Mouse (Mus musculus) liver, postnatal 0 days (tissue): ENCODE data around the gene Htr6. TPM values are rescaled to one million over a fixed set of nuclear protein-coding genes. Genes with fewer than 3 reads are reported as not detected.

Experiments
- ATAC-seq: fragments of 200-750 bp; cut with Nextera tagmentation; 2 replicates; pipeline ENCODE4 v1.8.0; 2017; ENCODE audit warnings: mild to moderate bottlenecking, moderate library complexity
- DNase-seq: peaks from one replicate; pipeline ENCODE4 v3.0.0-alpha.2; 2016
- H3K27ac ChIP-seq: fragments of 300-500 bp; sonication (generic); 2 replicates; pipeline ENCODE4 v1.5.1; 2014; ENCODE audit warnings: antibody characterized with exemption, moderate library complexity, mild to moderate bottlenecking, low read depth
- H3K27me3 ChIP-seq: fragments of 300-500 bp; sonication (generic); 2 replicates; pipeline ENCODE4 v1.6.1; 2014; ENCODE audit warnings: low read length, control low read depth, mixed read lengths; ENCODE audit not compliant: insufficient read depth
- H3K36me3 ChIP-seq: fragments of 300-500 bp; sonication (generic); replicated peaks from 2 replicates; pipeline ENCODE4 v1.6.1; 2014; ENCODE audit warnings: mild to moderate bottlenecking, control low read depth, low read length, moderate library complexity, mixed read lengths; ENCODE audit not compliant: insufficient read depth
- H3K4me1 ChIP-seq: fragments of 300-500 bp; sonication (generic); 2 replicates; pipeline ENCODE4 v1.6.1; 2014; ENCODE audit warnings: antibody characterized with exemption, mild to moderate bottlenecking, control low read depth; ENCODE audit not compliant: insufficient read depth
- H3K4me2 ChIP-seq: fragments of 300-500 bp; sonication (generic); 2 replicates; pipeline ENCODE4 v1.6.1; 2014; ENCODE audit warnings: low read depth, mild to moderate bottlenecking, low read length, moderate library complexity, mixed read lengths
- H3K4me3 ChIP-seq: fragments of 300-500 bp; sonication (generic); 2 replicates; pipeline ENCODE4 v1.5.1; 2014; ENCODE audit warnings: low read depth, low read length
- H3K9ac ChIP-seq: fragments of 300-500 bp; sonication (generic); replicated peaks from 2 replicates; pipeline ENCODE4 v1.6.1; 2014; ENCODE audit warnings: mild to moderate bottlenecking, moderate library complexity
- H3K9me3 ChIP-seq: fragments of 300-500 bp; sonication (generic); 2 replicates; pipeline ENCODE4 v1.6.1; 2016; ENCODE audit warnings: mild to moderate bottlenecking, control low read depth, low read length, mixed read lengths
- CTCF ChIP-seq: sonication (generic); IDR thresholded peaks from 2 replicates; pipeline ENCODE4 v1.5.1; 2016; ENCODE audit warnings: antibody characterized with exemption, low read depth
- EP300 ChIP-seq: IDR thresholded peaks from 2 replicates; pipeline ENCODE4 v1.6.1; 2016; ENCODE audit warnings: antibody characterized with exemption, low read depth, mild to moderate bottlenecking
- WGBS: fragments of 180-500 bp; shearing (Covaris S2); extraction: QIAGEN DNeasy Blood & Tissue Kit; methylation state at CpG from one replicate; pipeline ENCODE4 v1.1.7; 2014; ENCODE audit not compliant: insufficient replicate concordance; 5-methylcytosine and 5-hydroxymethylcytosine counted together
- polyA plus RNA-seq: library from polyadenylated mRNA; unstranded; fragments of >200 nt; fragmentation: Nextera tagmentation; extraction: Ambion mirVana; gene quantifications from 2 replicates; pipeline ENCODE4 v1.2.1, GENCODE M21; 2015

Gene Htr6
- polyA plus RNA-seq = not detected in 2 replicates

- no peak for TF ChIP-seq CTCF
- TF ChIP-seq EP300 = no peak
- Histone ChIP-seq H3K27ac (no peak within 1 kb of the TSS), H3K4me3 (peak within 1 kb of the TSS; percentile 32), H3K9ac (no peak within 1 kb of the TSS), H3K4me1 (peaks cover 5% of the 10 kb centered on the region; the same call in 1 of the 2 replicates), H3K9me3 (no peaks in the 10 kb centered on the region), H3K27me3 (peaks cover 41% of the 10 kb centered on the region), H3K36me3 (no peaks in the 10 kb centered on the region), H3K4me2 (peak within 1 kb of the TSS; percentile 65)
- ATAC-seq = no peak
- no peak for DNase-seq
- 1% methylated on average over 60 of the region's 77 CpGs for WGBS
Observed at GRCm38 (mm10) chr4:139075041-139075711, at the start of gene Htr6. Gene Htr6 (minus strand): TSS chr4:139075570.

GRCm38 (mm10) chr4:139124940-139125339 is 49.6 kb upstream of the Htr6 start:
- 60% methylated on average over 6 of the region's 6 CpGs for WGBS
- Histone ChIP-seq H3K27me3 (no peaks in the 10 kb centered on the region), H3K27ac (no peak overlapping the region), H3K4me2 (no peak overlapping the region), H3K9ac (no peak overlapping the region), H3K4me3 (no peak overlapping the region), H3K9me3 (no peaks in the 10 kb centered on the region), H3K36me3 (no peaks in the 10 kb centered on the region), H3K4me1 (peaks cover 27% of the 10 kb centered on the region)
- DNase-seq = no peak
- TF ChIP-seq EP300 (no peak), CTCF (no peak)
- no peak for ATAC-seq

- ATAC-seq (0 out of 2 replicates have a peak, but pooled peaks have one; percentile 13), DNase-seq (no peak)
- Histone ChIP-seq H3K4me2 (no peak overlapping the region), H3K27ac (no peak overlapping the region), H3K27me3 (no peaks in the 10 kb centered on the region), H3K9me3 (no peaks in the 10 kb centered on the region), H3K36me3 (no peaks in the 10 kb centered on the region), H3K4me1 (peaks cover 32% of the 10 kb centered on the region), H3K9ac (no peak overlapping the region), H3K4me3 (no peak overlapping the region)
- WGBS = 60% methylated on average over 4 of the region's 4 CpGs
- TF ChIP-seq CTCF = no peak
- no peak for TF ChIP-seq EP300
Observed at GRCm38 (mm10) chr4:139122557-139122956, 47.2 kb upstream of the Htr6 start.

GRCm38 (mm10) chr4:139120998-139121397 is 45.6 kb upstream of the Htr6 start:
- TF ChIP-seq EP300 (no peak), CTCF (no peak)
- no peaks in the 10 kb centered on the region for H3K9me3 ChIP-seq
- H3K4me1 ChIP-seq = peaks cover 46% of the 10 kb centered on the region
- no peak for ATAC-seq
- no peak overlapping the region for H3K9ac ChIP-seq
- 36% methylated on average over 7 of the region's 7 CpGs for WGBS
- no peaks in the 10 kb centered on the region for H3K27me3 ChIP-seq
- H3K36me3 ChIP-seq = no peaks in the 10 kb centered on the region
- no peak for DNase-seq
- no peak overlapping the region for H3K4me2 ChIP-seq
- no peak overlapping the region for H3K27ac ChIP-seq
- no peak overlapping the region for H3K4me3 ChIP-seq

GRCm38 (mm10) chr4:139120281-139120814 is 45.0 kb upstream of the Htr6 start:
- ATAC-seq (no peak), DNase-seq (no peak)
- peaks cover 47% of the 10 kb centered on the region for H3K4me1 ChIP-seq
- H3K4me2 ChIP-seq = no peak overlapping the region
- H3K9ac ChIP-seq = no peak overlapping the region
- WGBS = 59% methylated on average over 4 of the region's 4 CpGs
- no peaks in the 10 kb centered on the region for H3K27me3 ChIP-seq
- no peaks in the 10 kb centered on the region for H3K36me3 ChIP-seq
- no peaks in the 10 kb centered on the region for H3K9me3 ChIP-seq
- TF ChIP-seq EP300 (no peak), CTCF (no peak)
- H3K4me3 ChIP-seq = no peak overlapping the region
- H3K27ac ChIP-seq = no peak overlapping the region

DNA sequence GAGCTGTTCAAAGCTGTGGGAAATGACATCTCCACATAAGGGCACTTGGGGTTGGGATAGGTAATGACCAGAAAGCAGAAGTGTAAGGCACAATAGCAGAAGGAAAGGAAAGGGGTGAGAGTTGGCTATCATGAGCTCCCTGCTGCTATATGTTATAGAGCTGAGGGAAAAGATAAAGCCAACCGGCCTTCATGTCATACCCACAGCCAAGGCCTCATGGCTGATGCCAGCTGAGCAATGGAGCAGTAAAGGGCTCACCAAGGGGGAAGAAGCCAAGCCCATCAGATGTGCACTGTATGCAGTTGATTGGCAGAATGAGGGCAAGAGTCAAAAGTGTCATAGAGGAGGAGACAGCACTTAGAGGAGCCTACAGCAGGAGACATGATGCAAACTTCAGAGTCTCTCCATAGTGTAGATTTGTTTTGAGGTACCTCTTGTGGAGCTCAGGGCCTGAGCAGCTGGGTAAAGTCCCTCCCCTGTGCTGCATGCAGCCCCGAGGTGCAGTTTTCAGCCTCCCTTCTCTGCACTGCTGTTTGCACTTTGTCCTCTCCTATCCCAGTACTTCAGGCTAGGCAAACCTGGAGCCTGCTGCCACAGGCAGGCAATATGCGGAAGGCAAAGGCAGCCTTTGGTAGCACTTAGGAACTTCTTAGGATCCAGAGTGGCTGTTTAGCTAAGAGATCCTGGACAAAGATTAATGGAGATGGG is 41.1 kb upstream of the Htr6 start:
- ATAC-seq (peak; percentile 86), DNase-seq (no peak)
- no peaks in the 10 kb centered on the region for H3K27me3 ChIP-seq
- no peak overlapping the region for H3K27ac ChIP-seq
- H3K4me3 ChIP-seq = no peak overlapping the region
- no peak overlapping the region for H3K9ac ChIP-seq
- TF ChIP-seq CTCF (no peak), EP300 (peak; percentile 40; the same call in 1 of the 2 replicates)
- H3K4me1 ChIP-seq = peaks cover 46% of the 10 kb centered on the region
- H3K36me3 ChIP-seq = no peaks in the 10 kb centered on the region
- 41% methylated on average over 3 of the region's 3 CpGs for WGBS
- H3K9me3 ChIP-seq = no peaks in the 10 kb centered on the region
- no peak overlapping the region for H3K4me2 ChIP-seq
